Mouse (Mus musculus): ENCODE measurements at regions not wholly inside any gene's neighbourhood (a gene's known extent, or its start where the extent isn't known, plus 50 kb on each side); places are given as distances from the start of the nearest gene placed in this dataset.

GRCm38 (mm10) chr1:186236267-186237020 is 119.3 kb upstream of the Lyplal1 start:
- no peak for DNase-seq (ENCODE audit: low read depth, low spot score)

- no peak for DNase-seq (ENCODE audit: low read depth, low spot score)
These were observed 117.4 kb upstream of the Lyplal1 start for GRCm38 (mm10) chr1:186234536-186234935.

GRCm38 (mm10) chr1:186230476-186230875 is 113.4 kb upstream of the Lyplal1 start:
- DNase-seq (ENCODE audit: low read depth, low spot score) = no peak

GRCm38 (mm10) chr1:186229856-186230255 is 112.7 kb upstream of the Lyplal1 start:
- no peak for DNase-seq (ENCODE audit: low read depth, low spot score)

- no peak for DNase-seq (ENCODE audit: low read depth, low spot score)
These were observed 111.3 kb upstream of the Lyplal1 start for GRCm38 (mm10) chr1:186228396-186228795.

GRCm38 (mm10) chr1:186224231-186224630 is 107.1 kb upstream of the Lyplal1 start:
- DNase-seq (ENCODE audit: low read depth, low spot score) = no peak

GRCm38 (mm10) chr1:186223417-186223816 is 106.3 kb upstream of the Lyplal1 start:
- DNase-seq (ENCODE audit: low read depth, low spot score) = no peak

- DNase-seq (ENCODE audit: low read depth, low spot score) = no peak
These were observed 101.9 kb upstream of the Lyplal1 start for GRCm38 (mm10) chr1:186218995-186219394.

- no peak for DNase-seq (ENCODE audit: low read depth, low spot score)
These were observed 100.1 kb upstream of the Lyplal1 start for GRCm38 (mm10) chr1:186217198-186217597.

- no peak for DNase-seq (ENCODE audit: low read depth, low spot score)
These were observed 87.0 kb upstream of the Lyplal1 start for GRCm38 (mm10) chr1:186204151-186204550.

- DNase-seq (ENCODE audit: low read depth, low spot score) = no peak
These were observed 85.4 kb upstream of the Lyplal1 start for GRCm38 (mm10) chr1:186202536-186202935.

GRCm38 (mm10) chr1:186198391-186198790 is 81.3 kb upstream of the Lyplal1 start:
- no peak for DNase-seq (ENCODE audit: low read depth, low spot score)

- DNase-seq (ENCODE audit: low read depth, low spot score) = no peak
These were observed 79.9 kb upstream of the Lyplal1 start for GRCm38 (mm10) chr1:186197057-186197456.

GRCm38 (mm10) chr1:186189390-186189789 is 72.3 kb upstream of the Lyplal1 start:
- no peak for DNase-seq (ENCODE audit: low read depth, low spot score)

- DNase-seq (ENCODE audit: low read depth, low spot score) = no peak
These were observed 70.3 kb upstream of the Lyplal1 start for GRCm38 (mm10) chr1:186187372-186187771.

- DNase-seq (ENCODE audit: low read depth, low spot score) = no peak
These were observed 66.1 kb upstream of the Lyplal1 start for GRCm38 (mm10) chr1:186183204-186183651.

- DNase-seq (ENCODE audit: low read depth, low spot score) = peak; percentile 14
These were observed 65.5 kb upstream of the Lyplal1 start for GRCm38 (mm10) chr1:186182498-186183203.

GRCm38 (mm10) chr1:186177019-186177418 is 59.9 kb upstream of the Lyplal1 start:
- DNase-seq (ENCODE audit: low read depth, low spot score) = no peak

GRCm38 (mm10) chr1:186173472-186174014 is 56.4 kb upstream of the Lyplal1 start:
- DNase-seq (ENCODE audit: low read depth, low spot score) = no peak

GRCm38 (mm10) chr1:186171691-186172090 is 54.6 kb upstream of the Lyplal1 start:
- DNase-seq (ENCODE audit: low read depth, low spot score) = no peak
